Mouse (Mus musculus) E14TG2a.4 (cell line): Measurements from ENCODE around the gene Vps29.

Source experiments
- H3K27me3 ChIP-seq: 2 replicates; pipeline ENCODE4 v1.6.1; 2014; ENCODE audit warnings: low read length, control low read depth; ENCODE audit not compliant: insufficient read depth
- H3K36me3 ChIP-seq: 2 replicates; pipeline ENCODE4 v1.6.1; 2014; ENCODE audit warnings: low read length, control low read depth; ENCODE audit not compliant: insufficient read depth
- H3K4me1 ChIP-seq: replicated peaks from 2 replicates; pipeline ENCODE4 v1.6.1; 2014; ENCODE audit warnings: low read depth, low read length, control low read depth
- H3K4me3 ChIP-seq: replicated peaks from 2 replicates; pipeline ENCODE4 v1.5.1; 2014; ENCODE audit warnings: mild to moderate bottlenecking, low read length
- H3K9me3 ChIP-seq: 2 replicates; pipeline ENCODE4 v1.6.1; 2014; ENCODE audit warnings: low read length, control low read depth
- CTCF ChIP-seq: conservative IDR thresholded peaks from 2 replicates; pipeline ENCODE4 v1.5.1; 2014; ENCODE audit warnings: low read length
- NANOG ChIP-seq: IDR thresholded peaks from 2 replicates; pipeline ENCODE4 v1.6.1; 2014; ENCODE audit warnings: borderline replicate concordance, low read length, mixed read lengths
- POU5F1 ChIP-seq: IDR thresholded peaks from 2 replicates; pipeline ENCODE4 v1.6.1; 2014; ENCODE audit warnings: low read length, borderline replicate concordance

Gene Vps29

GRCm38 (mm10) chr5:122345777-122346176 is 8.4 kb upstream of the Vps29 start:
- Histone ChIP-seq H3K4me3 (no peak overlapping the region), H3K4me1 (peaks cover 27% of the 10 kb centered on the region), H3K36me3 (peaks cover 35% of the 10 kb centered on the region), H3K27me3 (no peaks in the 10 kb centered on the region), H3K9me3 (no peaks in the 10 kb centered on the region)
- no peak for TF ChIP-seq NANOG
- no peak for TF ChIP-seq POU5F1
- TF ChIP-seq CTCF, result 0 out of 2 replicates have a peak, but pooled peaks have one; percentile 7

DNA sequence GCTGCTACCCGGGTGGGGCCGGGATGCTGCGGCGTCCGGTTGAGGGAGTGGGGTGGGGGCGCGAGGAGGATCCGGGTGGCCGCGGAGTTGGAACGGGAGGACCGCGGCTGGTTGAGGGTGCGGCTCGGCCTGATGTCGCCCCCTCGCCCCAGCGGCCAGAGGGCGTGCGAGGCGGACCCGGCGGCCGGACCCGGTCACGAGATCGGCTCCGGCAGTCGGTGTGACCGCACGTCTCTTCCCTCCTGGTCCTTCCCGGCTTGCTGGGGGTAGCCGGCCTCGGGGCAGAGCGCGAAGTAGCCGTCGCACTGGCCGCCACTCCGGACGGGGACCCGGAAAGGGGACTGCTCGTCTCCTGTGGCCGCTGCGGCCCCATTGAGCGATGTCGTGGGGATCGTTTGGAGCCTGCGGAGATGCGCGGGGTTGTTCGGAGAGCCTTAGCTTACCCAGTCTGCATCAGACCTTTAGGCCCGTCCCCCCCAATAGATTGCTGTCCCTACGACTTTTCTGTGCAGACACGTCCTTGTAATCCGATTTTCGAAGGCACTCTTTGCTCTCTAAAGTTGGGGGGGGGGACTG is 411 bp downstream of the Vps29 start:
- peaks cover 36% of the 10 kb centered on the region for H3K36me3 ChIP-seq
- TF ChIP-seq CTCF (no peak), NANOG (no peak), POU5F1 (no peak)
- H3K4me1 ChIP-seq, result peaks cover 25% of the 10 kb centered on the region
- no peaks in the 10 kb centered on the region for H3K27me3 ChIP-seq
- no peaks in the 10 kb centered on the region for H3K9me3 ChIP-seq
- peak overlapping the region; percentile 99 for H3K4me3 ChIP-seq

DNA sequence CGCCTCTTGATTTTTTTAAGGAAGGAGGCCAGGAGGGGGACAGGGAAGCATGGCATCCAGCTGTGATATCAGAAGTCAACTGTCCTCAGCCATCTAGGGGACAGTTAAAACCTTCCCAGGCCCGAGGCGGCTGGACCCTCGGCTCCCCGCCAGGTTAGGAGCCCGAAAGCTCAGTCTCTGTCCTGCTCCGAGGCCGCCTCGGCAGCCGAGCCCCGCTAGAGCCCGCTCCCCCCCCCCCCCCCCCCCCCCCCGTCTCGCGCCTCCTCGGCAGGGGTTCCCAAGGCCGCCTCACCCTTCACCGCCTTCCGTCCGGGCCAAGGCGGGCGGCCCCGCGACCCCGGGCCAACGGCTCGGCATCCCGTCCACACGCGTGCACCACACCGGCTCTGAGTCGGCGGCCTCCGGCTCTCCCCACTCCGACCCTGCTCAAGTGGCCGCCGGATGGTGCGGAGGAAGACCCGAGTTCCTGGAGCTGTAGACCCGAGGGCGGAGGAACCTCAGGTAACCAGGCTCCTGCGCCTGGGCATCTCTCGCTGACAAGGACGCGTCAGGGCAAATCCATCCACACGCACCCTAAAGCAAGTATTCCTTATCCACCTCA is 17.5 kb downstream of the Vps29 start, which contains the start of gene Gpn3:
Gene Gpn3, plus strand, starts transcription at position 286 of the 601 bp plus-strand sequence.
- no peaks in the 10 kb centered on the region for H3K27me3 ChIP-seq
- peak within 1 kb of the TSS; percentile 97 for H3K4me3 ChIP-seq
- peaks cover 66% of the 10 kb centered on the region for H3K36me3 ChIP-seq
- no peak for TF ChIP-seq POU5F1
- TF ChIP-seq CTCF, result no peak
- no peak for TF ChIP-seq NANOG
- H3K4me1 ChIP-seq, result peaks cover 26% of the 10 kb centered on the region
- no peaks in the 10 kb centered on the region for H3K9me3 ChIP-seq

DNA sequence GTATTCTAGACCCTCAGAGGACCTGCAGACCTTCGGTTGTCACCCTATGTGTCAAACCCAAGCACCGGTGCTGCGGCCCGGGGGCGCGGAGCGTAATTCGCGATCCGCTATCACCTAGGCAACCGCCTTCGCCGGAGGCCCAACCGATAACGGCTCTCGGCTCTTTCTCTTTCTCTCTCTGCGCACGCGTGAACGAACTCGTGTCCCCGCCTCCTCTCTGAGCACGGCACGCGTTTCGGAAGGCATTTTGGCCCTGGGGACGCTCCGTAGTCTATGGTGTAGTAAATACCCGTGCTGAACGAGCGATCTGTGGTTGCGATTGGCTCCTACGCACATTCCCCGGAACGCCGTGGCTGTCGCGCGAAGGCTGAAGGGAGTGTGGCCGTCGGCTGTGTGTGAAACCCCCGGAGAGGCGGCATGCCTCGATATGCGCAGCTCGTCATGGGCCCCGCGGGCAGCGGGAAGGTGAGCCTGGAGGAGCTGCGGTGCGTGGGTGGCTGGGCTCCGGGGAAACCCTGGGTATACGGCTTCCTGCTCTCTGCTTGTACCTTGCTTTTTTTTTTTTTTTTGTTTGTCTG is 18.1 kb downstream of the Vps29 start, which contains the start of gene Fam216a:
Gene Fam216a, minus strand, starts transcription at position 173 of the 578 bp plus-strand sequence.
- Histone ChIP-seq H3K27me3 (no peaks in the 10 kb centered on the region), H3K36me3 (peaks cover 66% of the 10 kb centered on the region), H3K4me3 (peak within 1 kb of the TSS; percentile 97), H3K9me3 (no peaks in the 10 kb centered on the region), H3K4me1 (peaks cover 32% of the 10 kb centered on the region)
- TF ChIP-seq NANOG, result no peak
- TF ChIP-seq POU5F1, result no peak
- no peak for TF ChIP-seq CTCF

- no peaks in the 10 kb centered on the region for H3K27me3 ChIP-seq
- no peak for TF ChIP-seq CTCF
- no peak for TF ChIP-seq POU5F1
- TF ChIP-seq NANOG, result no peak
- H3K9me3 ChIP-seq, result no peaks in the 10 kb centered on the region
- peak overlapping the region; percentile 97 for H3K4me3 ChIP-seq
- peaks cover 60% of the 10 kb centered on the region for H3K36me3 ChIP-seq
- peaks cover 36% of the 10 kb centered on the region for H3K4me1 ChIP-seq
These were observed 18.7 kb downstream of the Vps29 start for GRCm38 (mm10) chr5:122372878-122373277.

- Histone ChIP-seq H3K9me3 (no peaks in the 10 kb centered on the region), H3K36me3 (peaks cover 78% of the 10 kb centered on the region), H3K4me1 (peaks cover 61% of the 10 kb centered on the region), H3K27me3 (no peaks in the 10 kb centered on the region), H3K4me3 (no peak overlapping the region)
- no peak for TF ChIP-seq POU5F1
- no peak for TF ChIP-seq CTCF
- no peak for TF ChIP-seq NANOG
These were observed 23.1 kb downstream of the Vps29 start for GRCm38 (mm10) chr5:122377101-122377833.

DNA sequence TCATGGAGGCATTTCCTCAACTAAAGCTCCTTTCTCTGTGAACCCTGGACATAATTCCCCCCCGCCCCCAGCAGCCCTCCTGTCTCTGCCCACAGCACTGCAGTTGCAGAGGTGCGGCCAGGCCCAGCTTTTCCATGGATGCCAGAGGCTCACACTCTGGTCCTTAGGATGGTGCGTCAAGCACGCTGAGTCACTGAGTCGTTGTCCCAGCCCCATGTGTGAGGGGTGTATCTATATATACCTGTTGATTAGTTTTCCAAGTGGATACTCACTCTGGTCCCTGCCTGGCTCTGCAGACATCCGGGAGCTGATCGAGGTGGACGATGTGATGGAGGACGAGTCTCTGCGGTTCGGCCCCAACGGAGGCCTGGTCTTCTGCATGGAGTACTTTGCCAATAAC is 24.0 kb downstream of the Vps29 start:
- H3K36me3 ChIP-seq, result peaks cover 84% of the 10 kb centered on the region

More for the DNA sequence above, 24.0 kb downstream of the Vps29 start:
- Histone ChIP-seq H3K27me3 (no peaks in the 10 kb centered on the region), H3K4me1 (peaks cover 59% of the 10 kb centered on the region), H3K9me3 (no peaks in the 10 kb centered on the region), H3K4me3 (no peak overlapping the region)
- no peak for TF ChIP-seq NANOG
- TF ChIP-seq CTCF, result no peak
- no peak for TF ChIP-seq POU5F1
